Mouse (Mus musculus): ENCODE measurements around the gene Olfr1414.
A peak's percentile ranks its signal among the peaks of the same experiment; 100 is the strongest.
"Not testable (repeated sequence)": the region's sequence is repeated elsewhere in the genome, so short reads cannot be mapped to it uniquely, and the experiment has no call there.

The Olfr1414 gene

GRCm38 (mm10) chr1:92518561-92518960 is at the start of gene Olfr1414:
Gene Olfr1414, minus strand, starts transcription at chr1:92518661.
- DNase-seq (ENCODE audit: extremely low spot score, low spot score) = no peak

GRCm38 (mm10) chr1:92545929-92546328 is 27.5 kb upstream of the Olfr1414 start:
- no peak for DNase-seq (ENCODE audit: extremely low spot score, low spot score)

- DNase-seq (ENCODE audit: extremely low spot score, low spot score) = no peak
These were observed 20.6 kb upstream of the Olfr1414 start for GRCm38 (mm10) chr1:92539071-92539470.

GRCm38 (mm10) chr1:92536972-92537371 is 18.5 kb upstream of the Olfr1414 start:
- no peak for DNase-seq (ENCODE audit: extremely low spot score, low spot score)

- no peak for DNase-seq (ENCODE audit: extremely low spot score, low spot score)
These were observed 5.3 kb upstream of the Olfr1414 start for GRCm38 (mm10) chr1:92523764-92524163.

GRCm38 (mm10) chr1:92521376-92521775 is 2.9 kb upstream of the Olfr1414 start:
- peak; percentile 49 for DNase-seq (ENCODE audit: extremely low spot score, low spot score)

- no peak for DNase-seq (ENCODE audit: extremely low spot score, low spot score)
These were observed 585 bp upstream of the Olfr1414 start for GRCm38 (mm10) chr1:92519046-92519445.

GRCm38 (mm10) chr1:92515390-92515789 is 3.1 kb downstream of the Olfr1414 start:
- DNase-seq (ENCODE audit: extremely low spot score, low spot score) = no peak

- not testable (repeated sequence) for DNase-seq (ENCODE audit: extremely low spot score, low spot score)
These were observed 6.8 kb downstream of the Olfr1414 start for GRCm38 (mm10) chr1:92511646-92512045.

- no peak for DNase-seq (ENCODE audit: extremely low spot score, low spot score)
These were observed 22.5 kb downstream of the Olfr1414 start, which contains the start of gene Olfr1415 for GRCm38 (mm10) chr1:92496001-92496400. Gene Olfr1415, minus strand, starts transcription at chr1:92496101.

- DNase-seq (ENCODE audit: extremely low spot score, low spot score) = no peak
These were observed 33.4 kb downstream of the Olfr1414 start, which contains the start of gene Olfr1416 for GRCm38 (mm10) chr1:92485013-92485412. Gene Olfr1416, minus strand, starts transcription at chr1:92485113.

GRCm38 (mm10) chr1:92474066-92474578 is 44.3 kb downstream of the Olfr1414 start:
- DNase-seq (ENCODE audit: extremely low spot score, low spot score) = no peak

GRCm38 (mm10) chr1:92473165-92474041 is 45.1 kb downstream of the Olfr1414 start, which contains the start of gene Ndufa10:
Gene Ndufa10, minus strand, starts transcription at chr1:92473860.
- peak; percentile 99 for DNase-seq (ENCODE audit: extremely low spot score, low spot score)

GRCm38 (mm10) chr1:92468891-92469290 is 49.6 kb downstream of the Olfr1414 start:
- no peak for DNase-seq (ENCODE audit: extremely low spot score, low spot score)

GRCm38 (mm10) chr1:92458416-92458815 is 60.0 kb downstream of the Olfr1414 start:
- no peak for DNase-seq (ENCODE audit: extremely low spot score, low spot score)

- no peak for DNase-seq (ENCODE audit: extremely low spot score, low spot score)
These were observed 60.7 kb downstream of the Olfr1414 start for GRCm38 (mm10) chr1:92457758-92458157.

Measured in neural tube, embryonic 10.5 days (tissue).